Mouse (Mus musculus) olfactory bulb, adult 2 months (tissue): ENCODE results near the gene AI413582.

Source experiments
- CTCF ChIP-seq: fragments of 200-500 bp; IDR thresholded peaks from 2 replicates; pipeline ENCODE4 v1.5.1; 2012; ENCODE audit warnings: low read depth, mild to moderate bottlenecking, low read length, moderate library complexity; ENCODE audit not compliant: insufficient read depth
- POLR2A ChIP-seq: fragments of 200-500 bp; IDR thresholded peaks from 2 replicates; pipeline ENCODE4 v1.6.1; 2012; ENCODE audit warnings: mild to moderate bottlenecking, low read depth, low read length, moderate library complexity; ENCODE audit not compliant: insufficient read depth

- no peak for TF ChIP-seq CTCF
- TF ChIP-seq POLR2A = no peak
These were observed 31.0 kb upstream of the AI413582 start for GRCm38 (mm10) chr17:27596376-27597190.
